Mouse (Mus musculus): ENCODE data around the gene Wt1.

Gene Wt1

GRCm38 (mm10) chr2:105185140-105185539 is 58.8 kb downstream of the Wt1 start:
- no peak for DNase-seq (ENCODE audit: low spot score in 2 of 2)

DNA sequence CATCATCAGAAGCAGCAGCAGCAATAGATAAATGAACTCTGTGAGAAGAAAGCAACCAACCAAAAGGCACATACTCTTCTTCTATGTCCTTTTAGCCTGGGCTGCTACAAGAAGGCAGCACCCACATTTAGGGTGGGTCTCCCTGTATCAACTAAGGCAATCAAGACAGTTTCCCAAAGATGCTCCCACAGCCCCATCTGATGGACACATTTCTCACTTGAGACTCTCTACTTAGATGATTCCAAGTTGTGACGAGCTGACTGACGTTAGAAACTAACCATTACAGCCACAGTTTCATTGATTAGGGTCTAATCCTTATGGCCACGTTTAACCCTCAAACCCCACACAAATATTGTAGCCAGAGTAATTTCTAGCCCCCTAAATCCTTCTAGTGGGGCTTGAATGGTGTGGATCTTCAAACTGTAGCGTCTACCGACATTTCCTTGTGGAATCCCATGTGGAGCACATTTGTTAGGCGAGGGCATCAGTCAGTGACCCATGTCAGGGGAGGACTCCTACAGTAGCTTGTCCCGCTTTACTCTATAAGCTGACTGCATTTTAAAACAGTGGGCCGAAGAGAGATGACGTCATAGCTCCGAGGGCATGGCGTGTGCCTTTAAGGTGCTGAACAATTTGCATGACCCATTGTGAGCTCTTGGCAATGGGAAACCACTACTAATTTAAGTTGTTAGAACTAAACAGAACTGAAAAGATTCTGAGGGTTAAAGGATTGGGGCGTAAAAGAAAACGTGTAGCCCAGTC is 59.6 kb downstream of the Wt1 start:
- no peak for DNase-seq (ENCODE audit: low spot score in 2 of 2)

DNA sequence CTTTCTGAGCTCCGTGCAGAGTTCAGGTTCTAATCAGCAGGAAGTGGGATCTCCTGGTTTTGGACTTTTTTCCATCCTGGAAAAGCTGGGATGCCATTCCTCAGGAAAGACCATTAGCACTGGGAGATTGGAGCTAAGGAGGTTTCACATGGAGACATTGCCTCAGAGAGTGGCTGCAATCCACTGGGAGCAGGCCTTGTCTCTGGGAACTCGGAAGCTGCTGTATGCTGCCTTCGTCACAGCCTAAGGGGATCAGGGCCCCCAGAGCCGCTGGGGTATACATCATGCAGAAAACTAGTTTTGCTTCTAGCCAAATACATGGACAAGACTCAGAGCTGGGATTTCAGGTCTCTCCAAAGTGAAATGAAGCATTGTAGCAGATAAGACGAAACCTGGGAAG is 60.3 kb downstream of the Wt1 start:
- no peak for DNase-seq (ENCODE audit: low spot score in 2 of 2)

DNA sequence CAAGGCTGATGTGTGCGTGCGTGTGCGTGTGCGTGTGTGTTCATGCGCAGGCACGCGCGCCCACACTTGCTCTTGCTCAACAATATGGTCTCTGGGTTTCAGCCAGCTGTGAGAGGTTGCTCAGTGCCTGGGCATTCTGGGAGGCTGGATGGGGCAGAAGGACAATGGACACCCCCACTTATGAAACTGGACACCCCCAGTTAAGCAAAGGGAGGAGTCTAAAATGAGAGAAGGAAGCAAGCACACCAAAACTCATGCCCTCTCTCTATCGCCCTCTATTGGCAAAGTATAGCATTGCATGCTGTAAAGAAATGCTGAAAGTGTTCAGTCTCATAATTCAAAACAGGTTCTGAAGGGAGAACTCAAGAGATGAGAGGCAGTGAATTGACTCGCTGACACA is 61.9 kb downstream of the Wt1 start:
- DNase-seq (ENCODE audit: low spot score in 2 of 2), result no peak

DNA sequence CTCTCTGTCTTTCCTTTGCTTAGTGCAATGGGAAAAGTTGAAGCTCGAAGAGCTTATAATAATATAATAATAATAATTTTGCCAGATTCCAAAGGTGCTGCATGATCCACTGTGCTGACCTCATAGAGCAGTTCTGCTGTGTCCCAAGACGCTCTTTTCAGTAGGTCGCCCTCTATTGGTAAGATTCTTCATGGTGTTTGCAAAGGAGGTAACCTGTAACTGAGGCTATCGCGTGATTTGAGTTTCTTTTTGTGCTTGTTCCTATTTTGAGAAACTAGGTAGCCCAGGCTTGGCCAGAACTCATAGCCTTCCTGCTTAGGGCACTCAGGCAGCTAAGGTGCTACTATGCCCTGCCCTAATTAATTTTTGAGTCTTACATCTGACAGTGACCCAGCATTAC is 63.0 kb downstream of the Wt1 start:
- no peak for DNase-seq (ENCODE audit: low spot score in 2 of 2)

GRCm38 (mm10) chr2:105200152-105200551 is 73.8 kb downstream of the Wt1 start:
- no peak for DNase-seq (ENCODE audit: low spot score in 2 of 2)

DNA sequence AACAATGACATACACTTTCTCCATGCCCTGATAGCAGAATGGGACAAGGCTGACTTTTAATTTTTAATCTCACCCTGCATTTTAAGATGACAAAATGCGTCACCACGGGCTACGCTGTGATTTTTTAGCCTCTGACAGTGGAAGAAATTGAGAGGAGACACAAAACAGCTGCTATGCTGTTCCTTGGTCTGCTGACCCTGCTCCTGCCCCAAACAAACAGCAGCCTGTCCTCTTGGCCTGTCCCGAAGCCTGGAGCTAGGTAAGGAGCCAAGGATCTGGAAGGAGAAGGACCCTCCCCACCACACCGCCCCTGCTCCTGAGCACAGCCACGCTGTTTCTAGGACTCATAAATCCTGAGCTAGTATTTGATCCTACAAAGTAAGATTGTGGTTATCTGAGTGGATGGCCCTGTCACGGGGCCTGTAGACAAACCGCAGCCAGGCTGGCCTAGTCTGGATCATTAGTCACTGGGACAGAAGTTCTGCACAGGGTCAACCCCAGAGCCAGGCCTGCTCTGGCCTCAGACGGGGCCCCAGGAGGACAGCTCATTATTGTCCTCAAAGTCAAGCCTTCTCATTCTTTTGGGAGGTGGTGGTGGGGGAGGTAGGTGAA is 80.3 kb downstream of the Wt1 start:
- no peak for DNase-seq (ENCODE audit: low spot score in 2 of 2)

- DNase-seq (ENCODE audit: low spot score in 2 of 2), result no peak
These were observed 86.5 kb downstream of the Wt1 start for GRCm38 (mm10) chr2:105212839-105213238.

GRCm38 (mm10) chr2:105215914-105216313 is 89.6 kb downstream of the Wt1 start:
- DNase-seq (ENCODE audit: low spot score in 2 of 2), result no peak

DNA sequence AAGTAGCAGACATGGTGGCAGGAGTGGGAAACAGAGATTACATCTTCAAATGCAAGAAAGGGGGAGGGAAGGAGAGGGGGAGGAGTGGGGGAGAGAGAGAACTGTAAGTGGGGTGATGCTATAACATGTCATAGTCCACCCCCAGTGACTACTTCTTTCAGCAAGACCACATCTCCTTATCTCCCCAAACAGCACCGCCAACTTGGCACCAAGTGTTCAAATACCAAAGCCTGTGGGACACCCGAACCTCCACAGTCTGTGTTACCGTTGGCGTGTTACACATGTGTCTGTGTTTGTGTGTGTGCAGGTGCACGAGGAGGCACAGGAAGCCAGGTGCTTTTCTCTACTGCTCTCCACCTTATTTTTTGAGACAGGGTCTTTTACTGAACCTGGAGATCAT is 92.9 kb downstream of the Wt1 start:
- DNase-seq (ENCODE audit: low spot score in 2 of 2), result no peak

GRCm38 (mm10) chr2:105219664-105220063 is 93.3 kb downstream of the Wt1 start:
- no peak for DNase-seq (ENCODE audit: low spot score in 2 of 2)

- no peak for DNase-seq (ENCODE audit: low spot score in 2 of 2)
These were observed 94.5 kb downstream of the Wt1 start for GRCm38 (mm10) chr2:105220738-105221303.
